Mouse (Mus musculus) midbrain, embryonic 12.5 days (tissue): ENCODE results near the gene Zfp59. TPM values are rescaled to one million over a fixed set of nuclear protein-coding genes. Genes with fewer than 3 reads are reported as not detected.
"Not testable (repeated sequence)": the region's sequence is repeated elsewhere in the genome, so short reads cannot be mapped to it uniquely, and the experiment has no call there.

Experiments used
- ATAC-seq: fragments of 200-750 bp; cut with Nextera tagmentation; 2 replicates; pipeline ENCODE4 v1.8.0; 2017; ENCODE audit warnings: low read depth, moderate TSS enrichment, moderate library complexity; ENCODE audit not compliant: low FRiP score
- H3K27ac ChIP-seq: fragments of 300-500 bp; sonication (generic); replicated peaks from 2 replicates; pipeline ENCODE4 v1.5.1; 2016; ENCODE audit warnings: mild to moderate bottlenecking
- H3K27me3 ChIP-seq: fragments of 300-500 bp; sonication (generic); 2 replicates; pipeline ENCODE4 v1.6.1; 2016; ENCODE audit warnings: mild to moderate bottlenecking
- H3K36me3 ChIP-seq: fragments of 300-500 bp; sonication (generic); 2 replicates; pipeline ENCODE4 v1.6.1; 2016
- H3K4me1 ChIP-seq: fragments of 300-500 bp; sonication (generic); 2 replicates; pipeline ENCODE4 v1.6.1; 2016
- H3K4me2 ChIP-seq: fragments of 300-500 bp; sonication (generic); replicated peaks from 2 replicates; pipeline ENCODE4 v1.6.1; 2016; ENCODE audit warnings: mild to moderate bottlenecking, moderate library complexity
- H3K4me3 ChIP-seq: fragments of 300-500 bp; sonication (generic); 2 replicates; pipeline ENCODE4 v1.5.1; 2016; ENCODE audit warnings: mild to moderate bottlenecking
- H3K9ac ChIP-seq: fragments of 300-500 bp; sonication (generic); replicated peaks from 2 replicates; pipeline ENCODE4 v1.6.1; 2016; ENCODE audit warnings: mild to moderate bottlenecking, moderate library complexity
- H3K9me3 ChIP-seq: fragments of 300-500 bp; sonication (generic); 2 replicates; pipeline ENCODE4 v1.6.1; 2016; ENCODE audit warnings: mild to moderate bottlenecking
- WGBS: fragments of 180-500 bp; shearing (Covaris S2); methylation state at CpG from one replicate; pipeline ENCODE4 v1.1.7; 2016; 5-methylcytosine and 5-hydroxymethylcytosine counted together
- polyA plus RNA-seq: library from polyadenylated mRNA; unstranded; fragments of >200 nt; fragmentation: Nextera tagmentation; extraction: Ambion mirVana; gene quantifications from 2 replicates; pipeline ENCODE4 v1.2.1, GENCODE M21; 2016

Gene Zfp59
- polyA plus RNA-seq, 1 experiment from 2014 or later, result 10.7 TPM

DNA sequence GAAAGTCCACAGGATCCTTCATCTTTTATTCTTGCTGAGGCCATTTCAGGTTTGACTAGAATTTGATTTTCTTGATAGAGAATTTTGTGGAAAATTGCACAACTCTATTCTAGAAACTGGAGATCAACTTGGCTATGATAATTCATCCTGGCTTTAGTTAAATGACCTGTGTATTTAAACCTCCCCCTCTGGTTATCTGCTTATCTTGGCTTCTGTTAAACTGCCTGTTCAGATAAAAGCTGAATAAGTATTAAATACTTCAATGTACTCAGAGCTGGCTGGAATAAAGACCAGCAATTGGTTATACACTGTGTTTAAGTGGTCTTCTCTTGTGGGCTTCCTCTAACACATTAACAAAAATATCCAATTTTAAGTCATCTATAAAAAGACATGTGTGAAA is 15.8 kb upstream of the Zfp59 start:
- H3K4me1 ChIP-seq, result no peaks in the 10 kb centered on the region
- ATAC-seq, result no peak
- no peaks in the 10 kb centered on the region for H3K27me3 ChIP-seq
- H3K36me3 ChIP-seq, result peaks cover 39% of the 10 kb centered on the region
- H3K4me2 ChIP-seq, result no peak overlapping the region
- no peak overlapping the region for H3K4me3 ChIP-seq
- H3K9ac ChIP-seq, result no peak overlapping the region
- peaks cover 8% of the 10 kb centered on the region; the same call in 1 of the 2 replicates for H3K9me3 ChIP-seq
- no peak overlapping the region for H3K27ac ChIP-seq

DNA sequence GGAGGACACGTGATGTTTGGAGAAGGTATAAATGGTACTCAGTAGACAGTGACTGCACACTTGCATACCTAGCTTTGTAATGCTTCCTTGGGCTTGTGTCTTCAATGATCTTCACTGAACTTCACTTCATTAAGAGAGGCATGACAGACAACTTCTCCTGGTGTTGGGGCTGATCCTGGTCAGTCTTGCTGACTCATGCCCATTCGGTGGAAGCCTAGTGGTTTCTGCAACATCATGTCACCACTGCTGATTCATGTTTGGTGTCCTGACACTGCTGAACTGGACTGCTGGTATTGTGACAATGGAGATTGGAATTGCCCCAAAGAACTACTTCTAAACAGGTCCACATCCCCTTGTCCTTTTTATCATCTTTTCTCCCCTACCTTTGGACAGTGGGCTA is 4.3 kb upstream of the Zfp59 start:
- no peak overlapping the region for H3K4me2 ChIP-seq
- no peaks in the 10 kb centered on the region for H3K9me3 ChIP-seq
- peaks cover 8% of the 10 kb centered on the region for H3K4me1 ChIP-seq
- H3K36me3 ChIP-seq, result no peaks in the 10 kb centered on the region
- no peak overlapping the region for H3K4me3 ChIP-seq
- no peak for ATAC-seq
- WGBS, result 93% methylated on average over 2 of the region's 2 CpGs
- H3K27ac ChIP-seq, result no peak overlapping the region
- H3K27me3 ChIP-seq, result 0 out of 2 replicates have a peak, but pooled peaks cover 3% of the 10 kb centered on the region
- no peak overlapping the region for H3K9ac ChIP-seq

DNA sequence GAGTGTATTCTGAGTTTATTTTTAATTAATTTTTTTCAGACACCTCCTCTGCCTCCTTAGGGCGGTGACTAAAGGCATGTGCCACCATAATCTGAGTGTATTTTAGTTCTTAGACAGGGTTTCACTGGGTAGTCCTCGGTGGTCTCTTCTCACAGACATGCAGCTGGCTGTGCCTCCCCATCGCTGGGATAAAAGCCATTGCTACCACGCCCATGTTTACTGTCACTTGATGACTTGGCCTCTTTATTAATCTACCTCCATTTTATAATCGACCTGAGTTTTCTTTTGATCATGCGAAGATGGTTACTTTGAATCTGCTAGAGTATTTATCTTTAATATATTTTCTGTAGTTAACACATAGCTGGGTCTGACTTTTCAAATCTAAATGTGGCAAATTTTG is 511 bp upstream of the Zfp59 start:
- peaks cover 12% of the 10 kb centered on the region for H3K4me1 ChIP-seq
- 30% methylated on average over 6 of the region's 6 CpGs for WGBS
- peak overlapping the region; percentile 84 for H3K27ac ChIP-seq
- no peaks in the 10 kb centered on the region for H3K9me3 ChIP-seq
- peak overlapping the region; percentile 63 for H3K9ac ChIP-seq
- H3K36me3 ChIP-seq, result no peaks in the 10 kb centered on the region
- H3K4me2 ChIP-seq, result peak overlapping the region; percentile 67
- 0 out of 2 replicates have a peak, but pooled peaks cover 3% of the 10 kb centered on the region for H3K27me3 ChIP-seq
- ATAC-seq, result peak; percentile 47; the same call in 1 of the 2 replicates
- peak overlapping the region; percentile 60 for H3K4me3 ChIP-seq

DNA sequence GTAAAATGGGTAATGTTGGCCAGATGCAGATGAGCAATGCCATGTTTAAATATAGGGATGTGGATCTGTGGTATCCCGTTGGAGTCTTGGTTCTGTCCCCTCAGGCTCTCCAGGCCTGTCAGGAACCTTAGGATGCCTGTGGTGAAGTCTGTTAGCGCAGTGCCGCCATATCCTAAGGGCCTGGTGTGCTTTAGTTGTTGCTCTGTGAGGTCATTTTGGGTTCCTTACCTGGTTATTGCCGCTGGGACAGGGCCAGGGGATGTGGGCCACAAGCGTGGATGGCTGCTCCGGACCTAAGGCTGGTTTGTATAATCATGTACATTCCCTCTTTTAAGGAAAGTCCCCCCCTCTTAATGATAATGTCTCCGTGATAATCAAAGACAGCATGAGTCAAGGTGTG is 1.2 kb downstream of the Zfp59 start:
- 97% methylated on average over 7 of the region's 7 CpGs for WGBS
- Histone ChIP-seq H3K36me3 (peaks cover 3% of the 10 kb centered on the region), H3K9ac (no peak overlapping the region), H3K4me3 (no peak overlapping the region), H3K27ac (no peak overlapping the region), H3K9me3 (no peaks in the 10 kb centered on the region), H3K4me1 (peaks cover 12% of the 10 kb centered on the region), H3K27me3 (0 out of 2 replicates have a peak, but pooled peaks cover 3% of the 10 kb centered on the region), H3K4me2 (no peak overlapping the region)
- no peak for ATAC-seq

DNA sequence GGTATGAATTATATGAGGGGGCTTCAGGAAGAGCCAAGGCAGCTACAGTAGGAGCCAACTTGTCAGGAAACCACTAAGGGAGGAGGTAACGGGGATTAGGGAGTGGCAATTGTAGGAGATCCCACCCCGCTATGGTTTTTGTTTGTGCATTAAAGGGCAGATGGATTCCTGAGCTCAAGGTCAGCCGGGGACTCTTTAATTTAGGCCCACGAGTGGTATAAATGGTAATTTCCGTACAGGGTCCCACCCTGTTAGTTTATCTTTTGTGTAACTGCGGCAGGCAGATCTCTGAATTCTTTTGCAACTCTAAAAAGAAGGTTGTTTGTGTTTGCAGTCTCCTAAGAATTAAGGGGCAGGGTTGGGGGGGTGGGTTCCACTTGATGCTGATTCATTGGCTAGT is 1.7 kb downstream of the Zfp59 start:
- no peaks in the 10 kb centered on the region for H3K9me3 ChIP-seq
- no peak overlapping the region for H3K4me2 ChIP-seq
- 0 out of 2 replicates have a peak, but pooled peaks cover 3% of the 10 kb centered on the region for H3K27me3 ChIP-seq
- H3K4me1 ChIP-seq, result peaks cover 12% of the 10 kb centered on the region
- no peak for ATAC-seq
- no peak overlapping the region for H3K4me3 ChIP-seq
- no peak overlapping the region for H3K9ac ChIP-seq
- WGBS, result 87% methylated on average over 6 of the region's 6 CpGs
- peaks cover 8% of the 10 kb centered on the region for H3K36me3 ChIP-seq
- no peak overlapping the region for H3K27ac ChIP-seq

DNA sequence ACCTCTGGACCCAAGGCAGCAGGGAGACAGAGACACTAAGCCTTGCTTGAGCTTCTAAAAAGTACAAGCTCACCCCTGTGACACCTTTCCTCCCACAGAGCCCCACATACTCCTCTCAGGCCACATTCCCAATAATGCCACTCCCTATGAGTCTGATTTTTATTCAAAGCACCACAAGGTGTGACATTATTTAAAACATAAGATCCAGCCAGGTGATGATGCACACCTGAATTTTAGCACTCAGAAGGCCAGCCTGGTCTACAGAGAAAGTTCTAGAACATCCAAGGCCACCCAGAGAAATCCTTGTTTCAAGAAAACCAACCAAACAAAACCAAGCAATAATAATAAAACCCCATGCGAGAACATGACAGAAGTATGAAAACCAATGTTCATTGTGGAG is 18.8 kb downstream of the Zfp59 start, which contains the start of gene Zfp607a:
Gene Zfp607a (plus strand): TSS at position 301 of the 400 bp plus-strand sequence.
- no peak within 1 kb of the TSS for H3K9ac ChIP-seq
- H3K27me3 ChIP-seq, result no peaks in the 10 kb centered on the region
- no peak within 1 kb of the TSS for H3K4me2 ChIP-seq
- H3K4me1 ChIP-seq, result peaks cover 18% of the 10 kb centered on the region
- H3K9me3 ChIP-seq, result no peaks in the 10 kb centered on the region
- no peak within 1 kb of the TSS for H3K4me3 ChIP-seq
- no peak for ATAC-seq
- WGBS, result 100% methylated on average over 1 of the region's 1 CpGs
- no peak within 1 kb of the TSS for H3K27ac ChIP-seq
- H3K36me3 ChIP-seq, result peaks cover 30% of the 10 kb centered on the region

DNA sequence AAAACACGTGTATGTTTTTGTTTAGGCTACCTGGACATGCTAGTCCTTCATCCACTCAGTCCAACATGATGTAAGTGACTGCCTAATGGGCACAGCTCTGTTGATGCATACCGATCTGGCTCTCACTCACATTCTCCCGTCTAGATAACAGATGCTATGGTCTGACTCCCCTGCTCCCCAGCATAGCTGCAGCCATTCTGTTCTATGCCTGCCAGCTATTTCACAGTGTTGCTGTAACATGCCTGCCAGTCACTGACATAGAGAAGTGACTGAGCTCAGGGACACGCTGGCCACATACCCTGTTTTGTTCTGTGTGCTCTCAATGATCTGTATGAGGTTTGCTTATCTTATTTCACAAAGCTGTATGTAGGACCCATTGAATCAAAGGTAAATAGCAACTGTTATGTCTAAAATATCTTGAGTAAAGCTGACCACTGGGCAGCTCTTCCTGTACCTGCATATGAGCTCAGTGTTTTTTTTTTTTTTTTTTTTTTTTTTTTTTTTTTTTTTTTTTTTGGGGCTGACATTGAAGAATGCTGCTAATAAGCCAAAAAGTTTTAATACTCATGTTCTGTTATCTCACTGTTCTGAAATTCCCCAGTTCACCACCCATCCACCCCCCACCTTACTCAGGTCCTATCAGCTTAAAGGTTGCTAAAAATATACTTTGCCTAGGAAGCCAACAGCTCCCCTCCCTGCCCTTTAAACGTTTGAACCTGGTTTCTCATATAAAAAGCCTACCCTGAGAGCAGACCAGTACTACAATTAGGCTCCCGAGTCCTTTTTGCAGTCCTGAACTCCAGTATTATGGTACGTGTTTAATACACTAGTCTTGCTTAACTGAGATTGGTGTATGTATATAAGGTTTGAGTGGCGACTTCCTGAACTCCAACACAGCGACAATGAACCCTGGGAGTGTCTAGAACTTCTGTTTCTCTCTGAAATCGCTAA is 21.2 kb downstream of the Zfp59 start:
- Histone ChIP-seq H3K9ac (peak overlapping the region; percentile 68; the same call in 1 of the 2 replicates), H3K4me2 (peak overlapping the region; percentile 82), H3K4me1 (peaks cover 18% of the 10 kb centered on the region), H3K4me3 (peak overlapping the region; percentile 59), H3K27me3 (no peaks in the 10 kb centered on the region), H3K36me3 (peaks cover 27% of the 10 kb centered on the region), H3K9me3 (no peaks in the 10 kb centered on the region), H3K27ac (no peak overlapping the region)
- 33% methylated on average over 10 of the region's 10 CpGs for WGBS
- ATAC-seq, result no peak

DNA sequence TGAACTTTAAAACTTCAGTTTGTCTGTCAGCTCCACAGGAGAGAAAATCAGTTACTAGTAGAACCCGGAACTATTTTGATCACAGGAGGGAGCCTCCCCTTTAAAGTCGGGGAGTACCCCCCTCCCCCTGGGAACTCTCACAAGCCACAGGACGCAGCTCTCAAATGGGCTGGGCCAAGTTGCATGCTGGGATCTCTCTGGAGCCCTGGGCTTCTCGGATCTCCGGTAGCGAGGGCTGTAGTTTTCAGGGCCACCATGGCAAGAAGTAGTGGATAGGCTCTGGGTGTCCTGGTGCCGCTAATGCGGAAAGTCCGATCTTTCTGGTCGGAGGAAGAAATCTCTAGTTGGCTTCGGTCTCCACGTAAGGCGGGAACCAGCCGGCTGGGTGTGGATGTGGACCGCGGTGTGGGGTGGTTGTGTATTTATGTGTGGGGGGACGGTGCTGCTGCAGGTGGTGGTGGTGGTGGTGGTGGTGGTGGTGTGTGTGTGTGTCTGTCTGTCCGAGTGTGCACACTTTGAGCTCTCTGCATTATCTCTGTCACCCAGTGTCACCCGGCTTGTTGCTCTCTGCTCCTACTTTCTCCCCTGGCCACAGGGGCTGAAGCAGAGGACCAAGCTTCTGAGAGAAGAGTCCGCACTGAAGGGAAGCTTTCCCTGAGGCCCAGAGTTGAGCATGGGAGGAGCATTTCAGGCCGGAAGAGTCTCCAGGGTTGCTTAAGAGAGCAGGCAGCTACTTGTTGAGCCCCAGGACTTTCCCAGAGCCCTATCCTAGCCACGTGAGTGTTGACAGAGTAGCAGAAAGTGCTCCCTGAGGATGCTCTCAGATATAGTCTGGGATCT is 22.2 kb downstream of the Zfp59 start:
- ATAC-seq, result peak; percentile 84; the same call in 1 of the 2 replicates
- peaks cover 18% of the 10 kb centered on the region for H3K4me1 ChIP-seq
- peaks cover 30% of the 10 kb centered on the region for H3K36me3 ChIP-seq
- WGBS, result under 1% methylated on average over 22 of the region's 22 CpGs
- peak overlapping the region; percentile 68 for H3K9ac ChIP-seq
- peak overlapping the region; percentile 82 for H3K4me2 ChIP-seq
- no peaks in the 10 kb centered on the region for H3K27me3 ChIP-seq
- H3K27ac ChIP-seq, result peak overlapping the region; percentile 20; the same call in 1 of the 2 replicates
- H3K9me3 ChIP-seq, result no peaks in the 10 kb centered on the region
- peak overlapping the region; percentile 59 for H3K4me3 ChIP-seq

DNA sequence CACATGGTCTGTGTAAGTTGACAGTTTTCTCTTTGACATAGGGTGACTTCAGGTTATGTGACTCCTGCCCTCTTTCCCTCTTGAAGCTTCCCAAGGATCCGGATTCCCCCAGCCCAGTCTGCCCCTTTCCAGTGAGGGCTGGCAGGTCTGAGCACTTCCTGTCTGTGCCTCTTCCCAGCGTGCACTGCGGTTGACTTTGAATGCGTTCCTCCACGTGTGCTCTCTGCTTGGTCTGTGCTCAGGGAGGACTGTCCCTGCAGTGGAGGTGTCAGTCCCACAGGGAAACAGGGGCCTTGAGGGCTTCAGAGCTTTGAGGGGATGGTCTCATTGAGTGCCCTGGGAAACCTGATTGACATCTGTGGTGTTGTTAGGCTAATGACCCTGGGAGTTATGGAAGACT is 24.2 kb downstream of the Zfp59 start:
- not testable (repeated sequence) for H3K4me3 ChIP-seq, H3K27me3 ChIP-seq, H3K9ac ChIP-seq, H3K9me3 ChIP-seq, ATAC-seq, H3K27ac ChIP-seq, H3K4me2 ChIP-seq
- H3K36me3 ChIP-seq, result peaks cover 25% of the 10 kb centered on the region
- 86% methylated on average over 5 of the region's 5 CpGs for WGBS
- peaks cover 18% of the 10 kb centered on the region for H3K4me1 ChIP-seq

DNA sequence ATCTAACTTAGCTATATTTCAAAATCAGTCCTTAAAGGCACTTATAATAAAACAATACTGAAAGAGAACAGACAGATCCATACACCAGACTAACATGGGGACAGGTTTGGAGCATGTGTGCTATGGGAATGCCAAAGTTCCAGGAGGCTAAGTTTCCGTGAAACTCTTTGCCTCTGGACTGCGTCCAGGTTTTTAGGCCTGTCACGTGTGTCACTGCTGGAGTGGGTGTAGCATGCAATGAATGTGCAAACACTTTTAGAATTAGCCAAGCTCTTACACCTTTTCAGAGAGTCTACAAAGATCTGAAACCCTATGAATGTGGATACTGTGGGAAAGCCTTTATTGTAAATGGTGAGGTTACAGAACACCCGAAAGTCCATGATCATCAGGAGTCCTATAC is 43.3 kb downstream of the Zfp59 start:
- H3K36me3 ChIP-seq, result peaks cover 44% of the 10 kb centered on the region
- no peak overlapping the region for H3K4me3 ChIP-seq
- H3K4me1 ChIP-seq, result no peaks in the 10 kb centered on the region
- no peaks in the 10 kb centered on the region for H3K27me3 ChIP-seq
- peaks cover 7% of the 10 kb centered on the region; the same call in 1 of the 2 replicates for H3K9me3 ChIP-seq
- H3K9ac ChIP-seq, result no peak overlapping the region
- 96% methylated on average over 4 of the region's 4 CpGs for WGBS
- no peak overlapping the region for H3K27ac ChIP-seq
- no peak overlapping the region for H3K4me2 ChIP-seq
- ATAC-seq, result no peak

DNA sequence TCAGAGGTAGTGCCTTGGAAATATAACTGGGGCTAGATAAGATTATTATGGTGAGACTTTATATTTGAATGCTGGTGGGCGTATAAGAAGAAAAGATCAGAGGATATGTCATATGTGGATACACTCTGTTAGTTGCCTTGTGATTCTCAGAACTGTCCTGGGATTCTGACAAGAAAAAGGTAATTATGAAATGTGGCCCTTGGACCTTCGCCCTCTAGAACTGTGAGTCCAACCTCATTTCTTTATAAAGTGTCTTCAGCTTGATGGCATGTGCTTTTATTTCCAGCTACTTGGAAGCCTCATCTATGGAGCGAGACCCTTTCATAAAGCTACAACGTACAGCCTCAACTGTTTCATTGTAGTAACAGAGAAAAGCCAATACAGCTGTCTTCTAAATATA is 62.2 kb downstream of the Zfp59 start:
- no peak overlapping the region for H3K4me2 ChIP-seq
- no peak overlapping the region for H3K9ac ChIP-seq
- 91% methylated on average over 4 of the region's 4 CpGs for WGBS
- no peaks in the 10 kb centered on the region for H3K4me1 ChIP-seq
- H3K9me3 ChIP-seq, result peaks cover 15% of the 10 kb centered on the region; the same call in 1 of the 2 replicates
- H3K4me3 ChIP-seq, result no peak overlapping the region
- H3K36me3 ChIP-seq, result no peaks in the 10 kb centered on the region
- H3K27me3 ChIP-seq, result no peaks in the 10 kb centered on the region
- ATAC-seq, result no peak
- H3K27ac ChIP-seq, result no peak overlapping the region
